Comparison of ENCODE assay signal across 10 mouse cellular contexts in the genomic region with DNA sequence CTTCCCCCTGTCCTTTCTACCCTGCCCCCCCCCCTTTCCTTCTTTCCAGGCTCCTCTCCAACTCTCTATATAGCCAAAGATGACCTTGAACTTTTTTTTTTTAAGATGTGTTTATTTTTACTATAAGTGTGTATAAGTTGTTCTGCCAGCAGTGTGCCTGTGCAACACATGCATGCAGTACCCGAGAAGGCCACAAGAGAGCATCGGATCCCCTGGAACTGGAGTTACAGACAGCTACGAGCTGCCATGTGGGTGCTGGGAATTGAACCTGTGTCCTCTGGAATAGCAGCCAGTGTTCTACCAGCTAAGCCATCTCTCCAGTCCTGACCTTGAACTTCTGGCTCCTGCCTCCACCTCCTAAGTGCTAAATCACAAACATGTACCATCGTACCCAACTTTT. TPM values are rescaled to one million over a fixed set of nuclear protein-coding genes. Genes with fewer than 3 reads are reported as not detected.
DNase-seq lines count a peak whose midpoint lies in the region; ATAC-seq and TF ChIP-seq lines count a peak whose summit lies in the region.
"Had no signal": no experiment of that assay in that cellular context is flagged by ENCODE, and none has a peak within 500 bp of the region (broad histone marks: within the 10 kb centered on the region; RNA-seq: fewer than 3 reads in every experiment).

No protein-coding gene starts in this region.

- 0 out of 2 replicates have a peak, but pooled peaks have one; percentile 25 for TF ChIP-seq CTCF in thymus, adult 2 months (IDR thresholded peaks at IDR 0.05; ENCODE audit: borderline replicate concordance, control insufficient read depth, extremely low read depth, insufficient read depth, low read length, poor library complexity)
- peak; percentile 52 for TF ChIP-seq CTCF in stomach, postnatal 0 days (IDR thresholded peaks at IDR 0.05; ENCODE audit: low read depth)

- DNase-seq in CD4-positive, CD25-positive, alpha-beta regulatory T cell, adult 2 months (ENCODE audit: low read depth, low spot score), result peak; percentile 56
- DNase-seq in kidney, postnatal 10 days, result peak; percentile 50
- no peak for DNase-seq in kidney, adult 8-10 months
- DNase-seq in thymus, adult 2 months, result no peak
- DNase-seq in thymus, postnatal 36 days, result no peak
- no peak for DNase-seq in stomach, postnatal 0 days (ENCODE audit: low spot score)
- DNase-seq in urinary bladder, postnatal 4 days (ENCODE audit: low spot score in 2 of 2), result no peak
- DNase-seq: cerebellum, postnatal 36 days; kidney, postnatal 14 days had no signal

- no peak overlapping the region for H3K4me2 ChIP-seq in stomach, postnatal 0 days (replicated peaks; ENCODE audit: low read depth)

- H3K4me3 ChIP-seq in thymus, adult 2 months (ENCODE audit: control insufficient read depth, insufficient read depth, low read length), result no peak overlapping the region
- no peak overlapping the region for H3K4me3 ChIP-seq in stomach, postnatal 0 days (ENCODE audit: low read depth, low read length)

- TF ChIP-seq EP300 in stomach, postnatal 0 days (optimal IDR thresholded peaks at IDR 0.05), result no peak

- H3K4me1 ChIP-seq in thymus, adult 2 months (replicated peaks; ENCODE audit: control insufficient read depth, insufficient read depth, low read length), result peaks cover 13% of the 10 kb centered on the region
- no peaks in the 10 kb centered on the region for H3K4me1 ChIP-seq in stomach, postnatal 0 days (replicated peaks; ENCODE audit: control insufficient read depth, insufficient read depth)

- no peaks in the 10 kb centered on the region for H3K9me3 ChIP-seq in stomach, postnatal 0 days (ENCODE audit: control insufficient read depth, low read length)

- WGBS in thymus, adult 2 months, result 92% methylated on average over 4 of the region's 4 CpGs
- WGBS in stomach, postnatal 0 days, result 78% methylated on average over 4 of the region's 4 CpGs

- no peak overlapping the region for H3K27ac ChIP-seq in thymus, adult 2 months (ENCODE audit: control insufficient read depth, insufficient read depth, low read length)
- H3K27ac ChIP-seq in stomach, postnatal 0 days (replicated peaks), result no peak overlapping the region

- H3K27me3 ChIP-seq in thymus, adult 2 months (ENCODE audit: control insufficient read depth, insufficient read depth, low read length), result no peaks in the 10 kb centered on the region
- H3K27me3 ChIP-seq in stomach, postnatal 0 days (ENCODE audit: control insufficient read depth, insufficient read depth, low read length), result no peaks in the 10 kb centered on the region

- no peaks in the 10 kb centered on the region for H3K36me3 ChIP-seq in thymus, adult 2 months (ENCODE audit: control insufficient read depth, insufficient read depth, low read length)
- H3K36me3 ChIP-seq in stomach, postnatal 0 days (ENCODE audit: control insufficient read depth, insufficient read depth, low read length), result no peaks in the 10 kb centered on the region

- TF ChIP-seq POLR2A in thymus, adult 2 months (IDR thresholded peaks at IDR 0.05; ENCODE audit: control insufficient read depth, extremely low read depth, insufficient read depth, low read length, poor library complexity), result no peak

- no peak overlapping the region for H3K9ac ChIP-seq in stomach, postnatal 0 days (ENCODE audit: low read length)

- no peak for ATAC-seq in CD4-positive, CD25-positive, alpha-beta regulatory T cell, adult 4 months
- ATAC-seq in stomach, postnatal 0 days (ENCODE audit: low FRiP score, low TSS enrichment), result no peak

RNA-seq across cellular contexts. Expression of a gene that starts 9.5 kb away (rescaled TPM):
- 100 to 1,000 TPM; 388 to 433 TPM for polyA plus RNA-seq in CD4-positive, CD25-positive, alpha-beta regulatory T cell, adult 4 months (2017; shearing (Covaris generic))
- polyA plus RNA-seq in thymus, adult 2 months (2012; rRNA removed), result 312 and 357 TPM in 2 replicates
- 201 and 224 TPM in 2 replicates for polyA plus RNA-seq in stomach, postnatal 0 days (2015; fragmentation: Nextera tagmentation; extraction: Ambion mirVana)

RNA-seq across cellular contexts. Expression of a gene that starts 19.4 kb away (rescaled TPM):
- polyA plus RNA-seq in CD4-positive, CD25-positive, alpha-beta regulatory T cell, adult 4 months (2017; shearing (Covaris generic)), result 10 to 100 TPM; 14.5 to 29.6 TPM
- polyA plus RNA-seq in thymus, adult 2 months (2012; rRNA removed), result 164 and 208 TPM in 2 replicates
- polyA plus RNA-seq in stomach, postnatal 0 days (2015; fragmentation: Nextera tagmentation; extraction: Ambion mirVana), result 0.91 and 1.5 TPM in 2 replicates

RNA-seq across cellular contexts. Expression of a gene that starts 53.3 kb away (rescaled TPM):
- not detected for polyA plus RNA-seq in CD4-positive, CD25-positive, alpha-beta regulatory T cell, adult 4 months (2017; shearing (Covaris generic))
- 4.1 and 4.4 TPM in 2 replicates for polyA plus RNA-seq in thymus, adult 2 months (2012; rRNA removed)
- polyA plus RNA-seq in stomach, postnatal 0 days (2015; fragmentation: Nextera tagmentation; extraction: Ambion mirVana), result 1.6 and 1.9 TPM in 2 replicates

Comparison
In these comparisons a context has a peak if more than half of its experiments do, and no peak if none do; other contexts are left out.
1. DNase-seq: peak in CD4-positive, CD25-positive, alpha-beta regulatory T cell, adult 2 months (single experiment) and kidney, postnatal 10 days (single experiment); none in kidney, adult 8-10 months (0 of 2), thymus, adult 2 months (single experiment), thymus, postnatal 36 days (0 of 2), stomach, postnatal 0 days (single experiment) and urinary bladder, postnatal 4 days (0 of 2).